Mouse (Mus musculus): Measurements from ENCODE around the gene Zfp740. TPM values are rescaled to one million over a fixed set of nuclear protein-coding genes. Genes with fewer than 3 reads are reported as not detected.
"Not testable (repeated sequence)": the region's sequence is repeated elsewhere in the genome, so short reads cannot be mapped to it uniquely, and the experiment has no call there.

Gene Zfp740
- 10 to 100 TPM; 26.8 to 29.6 TPM for total RNA-seq (2021)
- long read RNA-seq, experiment 1, full-length matches to known transcripts: 6 of 24 reads
- long read RNA-seq, experiment 1, partial matches to known transcripts: 2 of 24 reads
- long read RNA-seq, experiment 1, other reads (novel, unspliced or antisense): 16 of 24 reads
- long read RNA-seq, experiment 2, full-length matches to known transcripts: 4 of 24 reads
- long read RNA-seq, experiment 2, partial matches to known transcripts: 1 of 24 reads
- long read RNA-seq, experiment 2, other reads (novel, unspliced or antisense): 19 of 24 reads

GRCm38 (mm10) chr15:102202971-102203834 lies at the start of gene Zfp740:
TSS of gene Zfp740 (plus strand) at chr15:102203249.
- no peak for TF ChIP-seq CTCF (IDR thresholded peaks at IDR 0.05)
- peak within 1 kb of the TSS; percentile 94 for H3K4me3 ChIP-seq
- DNase-seq: peak; percentile 99
- H3K27ac ChIP-seq: peak within 1 kb of the TSS; percentile 98
- intact Hi-C loops (cut with DNase I): no loop called here

GRCm38 (mm10) chr15:102155006-102155405 lies 48.0 kb upstream of the Zfp740 start:
- H3K27ac ChIP-seq; H3K4me3 ChIP-seq; intact Hi-C loops (cut with DNase I); DNase-seq: not testable (repeated sequence)
- peak; percentile 13; the same call in 1 of the 2 replicates for TF ChIP-seq CTCF (IDR thresholded peaks at IDR 0.05)

DNA sequence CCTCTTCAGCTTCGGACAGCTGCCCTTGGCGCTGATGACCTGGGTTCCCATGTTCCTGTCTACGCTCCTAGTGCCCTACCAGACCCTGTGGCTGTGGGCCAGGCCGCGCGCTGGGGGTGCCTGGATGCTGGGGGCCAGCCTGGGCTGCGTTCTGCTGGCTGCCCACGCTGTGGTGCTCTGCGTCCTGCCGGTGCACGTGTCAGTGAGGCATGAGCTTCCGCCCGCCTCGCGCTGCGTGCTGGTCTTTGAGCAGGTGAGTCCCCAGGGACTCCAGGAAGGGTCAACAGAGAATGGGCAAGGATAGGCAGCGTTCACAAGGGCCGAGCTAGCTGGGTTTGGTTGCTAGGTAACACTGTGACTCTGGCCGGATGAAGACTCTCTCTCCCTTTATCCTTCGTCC lies 46.2 kb upstream of the Zfp740 start:
- Histone ChIP-seq H3K27ac (no peak overlapping the region), H3K4me3 (no peak overlapping the region)
- intact Hi-C loops (cut with DNase I): no loop called here
- DNase-seq: no peak
- no peak for TF ChIP-seq CTCF (IDR thresholded peaks at IDR 0.05)

GRCm38 (mm10) chr15:102160415-102161060 lies 42.5 kb upstream of the Zfp740 start:
- intact Hi-C loops (cut with DNase I): no loop called here
- no peak overlapping the region for H3K27ac ChIP-seq
- no peak for DNase-seq
- H3K4me3 ChIP-seq: no peak overlapping the region
- TF ChIP-seq CTCF (IDR thresholded peaks at IDR 0.05): no peak

- no peak for TF ChIP-seq CTCF (IDR thresholded peaks at IDR 0.05)
- H3K27ac ChIP-seq: no peak overlapping the region
- no peak for DNase-seq
- intact Hi-C loops (cut with DNase I): no loop called here
- no peak overlapping the region for H3K4me3 ChIP-seq
Observed at GRCm38 (mm10) chr15:102163900-102164693, 39.0 kb upstream of the Zfp740 start.

DNA sequence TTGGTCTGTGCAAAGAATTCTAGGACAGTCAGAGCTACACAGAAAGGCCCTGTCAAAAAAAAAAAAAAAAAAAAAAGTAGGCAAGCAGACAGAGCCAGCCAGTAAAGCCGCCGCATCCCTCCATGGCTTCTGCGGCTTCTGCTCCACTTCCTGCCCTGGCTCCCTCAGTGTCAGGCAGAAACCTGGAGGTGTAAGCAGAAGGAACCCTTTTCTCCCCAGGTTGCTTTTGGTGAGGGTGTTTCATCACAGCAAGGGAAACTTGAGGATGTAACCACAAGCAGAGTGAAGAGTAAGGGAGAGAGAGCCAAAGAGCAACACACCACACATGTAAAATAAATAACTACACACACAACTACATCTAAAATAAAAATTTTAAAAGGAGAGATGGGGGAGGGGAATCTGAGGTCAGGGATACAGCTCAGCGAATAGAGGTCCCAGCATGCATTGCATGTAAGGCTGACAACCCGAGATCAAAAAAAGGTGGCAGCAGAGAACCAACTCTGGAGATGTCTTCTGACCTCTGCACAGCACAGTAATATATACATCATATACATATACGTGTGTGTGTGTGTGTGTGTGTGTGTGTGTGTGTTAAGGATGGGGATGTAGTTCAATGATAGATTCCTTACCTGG lies 37.5 kb upstream of the Zfp740 start:
- no peak for DNase-seq
- Histone ChIP-seq H3K27ac (no peak overlapping the region), H3K4me3 (no peak overlapping the region)
- TF ChIP-seq CTCF (IDR thresholded peaks at IDR 0.05): no peak
- intact Hi-C loops (cut with DNase I): no loop called here

DNA sequence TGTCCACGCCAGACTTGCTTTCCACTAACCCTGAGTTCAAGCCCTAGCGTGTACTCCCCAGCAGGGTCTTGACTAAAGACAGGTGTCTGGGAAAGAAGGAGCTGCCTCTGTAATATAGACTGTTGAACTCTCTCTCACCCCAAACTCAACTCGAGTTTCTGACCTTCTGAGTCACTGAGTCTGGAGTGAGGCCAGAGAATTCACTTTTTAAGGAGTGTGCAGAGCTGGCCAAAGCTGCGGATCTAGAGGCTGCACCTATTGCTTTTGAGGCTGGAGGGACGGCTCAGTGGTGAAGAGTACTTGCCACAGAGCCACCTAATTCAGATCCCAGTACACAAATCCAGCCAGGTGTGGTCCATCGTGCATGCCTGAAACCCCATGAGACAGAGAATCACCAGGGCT lies 35.4 kb upstream of the Zfp740 start:
- no peak for TF ChIP-seq CTCF (IDR thresholded peaks at IDR 0.05)
- DNase-seq: no peak
- intact Hi-C loops (cut with DNase I): no loop called here
- peak overlapping the region; percentile 51 for H3K27ac ChIP-seq
- H3K4me3 ChIP-seq: no peak overlapping the region

DNA sequence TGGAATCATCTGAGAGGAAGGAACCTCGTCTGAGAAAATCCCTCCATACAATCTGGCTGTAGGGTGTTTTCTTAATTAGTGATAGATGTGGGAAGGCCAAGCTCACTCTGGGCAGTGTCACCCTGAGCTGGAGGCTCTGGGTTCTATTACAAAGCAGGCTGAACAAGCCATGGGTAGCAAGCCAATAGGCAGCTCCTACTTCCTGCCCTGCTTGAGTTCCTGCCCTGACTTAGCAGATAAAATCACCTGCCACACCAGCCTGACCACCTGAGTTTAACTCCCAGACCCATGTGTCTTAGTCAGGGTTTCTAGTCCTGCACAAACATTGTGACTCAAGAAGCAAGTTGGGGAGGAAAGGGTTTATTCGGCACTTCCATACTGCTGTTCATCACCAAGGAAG lies 34.0 kb upstream of the Zfp740 start:
- no peak for DNase-seq
- H3K27ac ChIP-seq: no peak overlapping the region
- no peak overlapping the region for H3K4me3 ChIP-seq
- intact Hi-C loops (cut with DNase I): no loop called here
- TF ChIP-seq CTCF (IDR thresholded peaks at IDR 0.05): no peak

DNA sequence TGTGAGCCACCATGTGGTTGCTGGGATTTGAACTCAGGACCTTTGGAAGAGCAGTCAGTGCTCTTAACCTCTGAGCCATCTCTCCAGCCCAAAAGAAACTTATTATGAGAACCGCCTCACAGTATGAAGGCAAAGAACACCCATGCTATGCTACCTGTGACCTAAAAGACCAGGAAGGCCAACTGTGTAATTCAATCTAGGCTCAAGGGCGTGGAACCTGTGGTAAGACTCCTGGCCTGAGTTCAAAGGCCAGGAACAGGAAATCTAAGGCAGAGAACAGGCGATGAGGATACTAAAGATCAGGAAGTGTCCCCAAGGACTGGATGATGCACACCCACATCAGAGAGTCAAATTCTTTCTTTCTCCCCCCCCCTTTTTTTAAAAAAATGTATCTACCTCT lies 29.5 kb upstream of the Zfp740 start:
- no peak for TF ChIP-seq CTCF (IDR thresholded peaks at IDR 0.05)
- intact Hi-C loops (cut with DNase I): no loop called here
- H3K4me3 ChIP-seq: no peak overlapping the region
- no peak overlapping the region for H3K27ac ChIP-seq
- DNase-seq: no peak

DNA sequence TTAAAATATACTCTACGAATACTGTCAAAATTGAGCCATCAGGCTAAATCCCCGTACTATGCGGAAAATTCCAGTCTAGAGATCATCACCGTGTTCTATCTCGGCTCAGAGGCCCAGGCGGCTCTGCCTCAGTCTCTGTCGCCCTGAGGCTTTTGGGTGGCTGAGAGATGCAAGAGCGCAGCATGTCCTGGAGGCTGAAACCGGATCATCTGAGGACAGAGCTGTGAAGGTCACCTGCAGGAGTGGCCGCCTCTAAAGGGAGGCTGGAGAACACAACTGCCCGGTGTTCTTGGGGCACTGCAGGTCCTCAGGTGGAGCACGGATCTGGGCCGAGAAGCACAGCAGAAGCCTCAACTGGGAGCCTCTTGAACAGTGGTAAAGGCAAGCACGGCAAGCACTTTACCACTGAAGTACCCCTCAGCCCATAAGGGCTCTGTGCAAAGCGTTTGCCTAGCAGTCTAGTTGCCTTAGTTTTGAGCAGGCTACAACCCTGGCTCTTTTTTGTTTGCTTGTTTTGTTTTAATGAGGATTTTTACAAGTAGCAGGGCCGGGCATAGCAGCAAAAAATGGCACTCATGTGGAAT lies 27.2 kb upstream of the Zfp740 start:
- no peak overlapping the region for H3K4me3 ChIP-seq
- DNase-seq: no peak
- intact Hi-C loops (cut with DNase I): no loop called here
- TF ChIP-seq CTCF (IDR thresholded peaks at IDR 0.05): no peak
- H3K27ac ChIP-seq: no peak overlapping the region

DNA sequence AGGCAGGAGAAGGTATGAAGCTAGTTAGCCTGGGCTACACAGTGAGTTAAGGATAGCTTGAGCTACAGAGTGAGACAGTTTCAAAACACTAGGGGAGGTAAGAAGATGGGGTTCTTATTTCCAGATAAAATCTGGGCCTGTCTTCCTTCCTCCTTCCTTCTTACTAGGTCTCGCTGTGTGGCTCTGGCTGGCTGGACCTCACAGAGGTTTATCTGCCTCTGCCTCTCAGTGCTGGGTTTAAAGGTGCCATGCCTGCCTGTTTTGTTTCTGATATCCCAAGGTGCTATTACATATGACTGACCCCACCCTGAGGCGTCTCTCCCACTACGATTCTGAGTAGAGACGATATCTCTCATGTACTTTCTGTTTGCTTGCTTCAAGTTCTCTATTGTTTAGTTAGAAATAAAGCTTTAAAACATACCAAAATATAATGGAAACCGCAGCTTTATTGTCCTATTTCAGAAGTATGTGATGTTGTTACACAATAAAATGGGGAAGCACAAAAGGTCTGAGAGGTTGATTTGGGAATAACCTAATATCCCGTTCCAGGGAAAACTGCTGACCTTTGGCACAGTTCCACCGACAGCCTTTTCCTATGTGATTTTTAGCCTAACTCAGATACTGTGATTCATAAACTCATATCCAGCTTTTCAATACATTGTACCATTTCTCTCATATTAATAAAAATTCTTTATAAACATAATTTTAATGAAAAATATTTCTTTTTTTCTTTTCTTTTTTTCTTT lies 26.3 kb upstream of the Zfp740 start:
- intact Hi-C loops (cut with DNase I): no loop called here
- no peak for DNase-seq
- H3K27ac ChIP-seq: peak overlapping the region; percentile 24; the same call in 1 of the 2 replicates
- no peak overlapping the region for H3K4me3 ChIP-seq
- TF ChIP-seq CTCF (IDR thresholded peaks at IDR 0.05): no peak

Measured in gastrocnemius, adult 2 months (tissue).